Mouse (Mus musculus): ENCODE data around the gene Cpb2. TPM values are rescaled to one million over a fixed set of nuclear protein-coding genes. Genes with fewer than 3 reads are reported as not detected.

Cpb2 gene
- polyA plus RNA-seq (2014; fragmentation: Nextera tagmentation; extraction: Ambion mirVana): 0.17 TPM in 1 of 2 replicates, not detected in the other

- no peak for ATAC-seq (ENCODE audit: low FRiP score)
- Histone ChIP-seq H3K9me3 (ENCODE audit: control insufficient read depth, low read length) (no peaks in the 10 kb centered on the region), H3K4me2 (replicated peaks) (no peak within 1 kb of the TSS), H3K36me3 (replicated peaks; ENCODE audit: control insufficient read depth, insufficient read depth) (no peaks in the 10 kb centered on the region), H3K4me3 (replicated peaks; ENCODE audit: low read length) (no peak within 1 kb of the TSS), H3K27ac (no peak within 1 kb of the TSS), H3K9ac (no peak within 1 kb of the TSS), H3K27me3 (ENCODE audit: control insufficient read depth, insufficient read depth, low read length) (no peaks in the 10 kb centered on the region), H3K4me1 (replicated peaks; ENCODE audit: control insufficient read depth, insufficient read depth, low read length) (no peaks in the 10 kb centered on the region)
- no peak for DNase-seq (ENCODE audit: low spot score)
- 86% methylated on average over 5 of the region's 5 CpGs for WGBS
Measured at GRCm38 (mm10) chr14:75242087-75242486, at the start of gene Cpb2. Cpb2 (plus strand) TSS chr14:75242287.

- H3K4me1 ChIP-seq (replicated peaks; ENCODE audit: control insufficient read depth, insufficient read depth, low read length): no peaks in the 10 kb centered on the region
- no peak overlapping the region for H3K27ac ChIP-seq
- H3K9me3 ChIP-seq (ENCODE audit: control insufficient read depth, low read length): no peaks in the 10 kb centered on the region
- H3K4me2 ChIP-seq (replicated peaks): no peak overlapping the region
- WGBS: 88% methylated on average over 10 of the region's 10 CpGs
- H3K9ac ChIP-seq: no peak overlapping the region
- ATAC-seq (ENCODE audit: low FRiP score) (no peak), DNase-seq (ENCODE audit: low spot score) (no peak)
- H3K27me3 ChIP-seq (ENCODE audit: control insufficient read depth, insufficient read depth, low read length): no peaks in the 10 kb centered on the region
- H3K36me3 ChIP-seq (replicated peaks; ENCODE audit: control insufficient read depth, insufficient read depth): no peaks in the 10 kb centered on the region
- H3K4me3 ChIP-seq (replicated peaks; ENCODE audit: low read length): no peak overlapping the region
Measured at GRCm38 (mm10) chr14:75192427-75192826, 49.7 kb upstream of the Cpb2 start.

DNA sequence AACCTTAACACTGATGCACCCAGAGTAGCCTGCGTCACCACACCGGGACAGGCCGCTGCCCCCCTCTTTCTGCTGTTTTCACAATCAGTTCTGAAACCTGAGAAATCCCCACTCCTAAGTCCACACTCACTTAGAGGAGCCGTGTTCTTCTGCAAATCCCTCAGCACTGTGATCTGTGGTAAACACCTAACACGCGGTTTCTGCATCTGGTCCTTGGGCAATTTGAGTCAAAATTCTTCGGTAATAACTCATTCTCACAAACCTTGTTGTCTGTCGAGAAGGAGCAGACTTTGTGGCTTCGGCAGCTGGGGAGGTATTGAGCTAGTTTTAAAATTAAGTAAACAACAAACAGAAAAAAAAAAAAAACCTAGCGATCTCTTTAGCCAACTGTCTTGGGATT, 49.2 kb upstream of the Cpb2 start:
- DNase-seq (ENCODE audit: low spot score) (no peak), ATAC-seq (ENCODE audit: low FRiP score) (no peak)
- WGBS: 89% methylated on average over 10 of the region's 10 CpGs
- H3K9me3 ChIP-seq (ENCODE audit: control insufficient read depth, low read length): no peaks in the 10 kb centered on the region
- no peak overlapping the region for H3K4me3 ChIP-seq (replicated peaks; ENCODE audit: low read length)
- H3K4me2 ChIP-seq (replicated peaks): no peak overlapping the region
- H3K4me1 ChIP-seq (replicated peaks; ENCODE audit: control insufficient read depth, insufficient read depth, low read length): no peaks in the 10 kb centered on the region
- H3K9ac ChIP-seq: no peak overlapping the region
- no peaks in the 10 kb centered on the region for H3K36me3 ChIP-seq (replicated peaks; ENCODE audit: control insufficient read depth, insufficient read depth)
- no peak overlapping the region for H3K27ac ChIP-seq
- H3K27me3 ChIP-seq (ENCODE audit: control insufficient read depth, insufficient read depth, low read length): no peaks in the 10 kb centered on the region

DNA sequence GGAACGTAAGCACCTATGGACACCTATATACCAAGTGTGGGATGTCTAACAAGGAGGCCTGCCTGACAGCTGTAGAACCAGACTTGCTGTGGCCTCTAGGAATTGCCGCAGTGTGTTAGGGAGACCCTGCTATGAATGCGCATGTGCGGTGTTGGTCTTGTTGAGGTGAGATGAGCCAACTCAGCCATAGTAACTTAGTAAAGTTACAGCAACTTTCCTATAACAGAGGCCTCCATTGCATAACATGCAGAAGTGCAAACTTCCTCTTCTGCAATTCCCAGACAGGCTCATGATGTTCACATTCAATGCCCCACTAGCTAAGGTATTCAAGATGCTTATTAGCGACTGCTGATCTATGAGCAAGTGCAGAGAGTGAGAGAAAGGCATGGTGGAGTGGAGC, 46.6 kb upstream of the Cpb2 start:
- no peaks in the 10 kb centered on the region for H3K36me3 ChIP-seq (replicated peaks; ENCODE audit: control insufficient read depth, insufficient read depth)
- H3K9me3 ChIP-seq (ENCODE audit: control insufficient read depth, low read length): no peaks in the 10 kb centered on the region
- H3K27ac ChIP-seq: no peak overlapping the region
- DNase-seq (ENCODE audit: low spot score) (no peak), ATAC-seq (ENCODE audit: low FRiP score) (no peak)
- H3K4me1 ChIP-seq (replicated peaks; ENCODE audit: control insufficient read depth, insufficient read depth, low read length): no peaks in the 10 kb centered on the region
- H3K27me3 ChIP-seq (ENCODE audit: control insufficient read depth, insufficient read depth, low read length): no peaks in the 10 kb centered on the region
- H3K4me2 ChIP-seq (replicated peaks): no peak overlapping the region
- WGBS: 89% methylated on average over 5 of the region's 5 CpGs
- no peak overlapping the region for H3K9ac ChIP-seq
- H3K4me3 ChIP-seq (replicated peaks; ENCODE audit: low read length): no peak overlapping the region

GRCm38 (mm10) chr14:75197027-75197426, 45.1 kb upstream of the Cpb2 start:
- H3K4me1 ChIP-seq (replicated peaks; ENCODE audit: control insufficient read depth, insufficient read depth, low read length): no peaks in the 10 kb centered on the region
- no peaks in the 10 kb centered on the region for H3K9me3 ChIP-seq (ENCODE audit: control insufficient read depth, low read length)
- WGBS: 39% methylated on average over 5 of the region's 5 CpGs
- no peak overlapping the region for H3K9ac ChIP-seq
- no peaks in the 10 kb centered on the region for H3K36me3 ChIP-seq (replicated peaks; ENCODE audit: control insufficient read depth, insufficient read depth)
- no peak overlapping the region for H3K4me3 ChIP-seq (replicated peaks; ENCODE audit: low read length)
- no peaks in the 10 kb centered on the region for H3K27me3 ChIP-seq (ENCODE audit: control insufficient read depth, insufficient read depth, low read length)
- DNase-seq (ENCODE audit: low spot score) (peak; percentile 96), ATAC-seq (ENCODE audit: low FRiP score) (no peak)
- no peak overlapping the region for H3K27ac ChIP-seq
- no peak overlapping the region for H3K4me2 ChIP-seq (replicated peaks)

GRCm38 (mm10) chr14:75197660-75198059, 44.4 kb upstream of the Cpb2 start:
- no peaks in the 10 kb centered on the region for H3K36me3 ChIP-seq (replicated peaks; ENCODE audit: control insufficient read depth, insufficient read depth)
- no peaks in the 10 kb centered on the region for H3K4me1 ChIP-seq (replicated peaks; ENCODE audit: control insufficient read depth, insufficient read depth, low read length)
- H3K9me3 ChIP-seq (ENCODE audit: control insufficient read depth, low read length): no peaks in the 10 kb centered on the region
- H3K4me3 ChIP-seq (replicated peaks; ENCODE audit: low read length): no peak overlapping the region
- no peak overlapping the region for H3K27ac ChIP-seq
- 71% methylated on average over 7 of the region's 7 CpGs for WGBS
- no peak for ATAC-seq (ENCODE audit: low FRiP score)
- no peak for DNase-seq (ENCODE audit: low spot score)
- H3K9ac ChIP-seq: no peak overlapping the region
- H3K27me3 ChIP-seq (ENCODE audit: control insufficient read depth, insufficient read depth, low read length): no peaks in the 10 kb centered on the region
- no peak overlapping the region for H3K4me2 ChIP-seq (replicated peaks)

DNA sequence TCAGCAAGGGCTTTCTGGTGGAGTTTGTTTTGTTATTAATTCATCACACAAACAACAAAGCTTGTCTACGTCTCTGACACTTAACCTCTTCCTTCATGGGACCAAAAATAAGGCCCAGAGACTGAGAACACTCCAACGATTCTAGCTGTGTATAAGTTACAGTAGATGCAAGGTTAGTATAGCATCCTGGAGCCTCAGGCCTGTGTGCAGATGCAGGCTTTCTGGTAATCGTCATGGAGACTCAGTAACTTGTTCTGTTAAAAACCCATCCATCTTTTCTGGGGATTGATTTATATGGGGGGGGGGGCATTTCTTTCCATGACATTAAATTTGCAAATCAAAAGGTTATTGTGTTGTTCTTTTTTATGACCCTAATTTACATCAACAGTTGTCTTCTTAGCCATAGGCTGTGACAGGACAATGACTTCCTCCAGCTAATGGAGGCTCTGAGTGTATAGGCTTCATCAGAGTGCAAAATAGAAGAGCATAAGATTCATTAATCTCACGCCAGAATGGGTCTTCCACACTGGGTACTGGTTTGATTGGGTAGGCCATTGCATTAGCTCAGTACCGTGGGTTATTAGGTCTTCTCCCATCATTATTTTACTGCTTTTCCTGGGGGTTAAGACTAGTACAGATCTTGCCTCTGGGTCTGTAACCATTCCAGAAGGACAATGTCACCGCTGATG, 36.6 kb upstream of the Cpb2 start:
- no peak for DNase-seq (ENCODE audit: low spot score)
- no peak overlapping the region for H3K27ac ChIP-seq
- H3K4me2 ChIP-seq (replicated peaks): no peak overlapping the region
- ATAC-seq (ENCODE audit: low FRiP score): no peak
- H3K36me3 ChIP-seq (replicated peaks; ENCODE audit: control insufficient read depth, insufficient read depth): no peaks in the 10 kb centered on the region
- no peaks in the 10 kb centered on the region for H3K4me1 ChIP-seq (replicated peaks; ENCODE audit: control insufficient read depth, insufficient read depth, low read length)
- H3K9me3 ChIP-seq (ENCODE audit: control insufficient read depth, low read length): no peaks in the 10 kb centered on the region
- no peaks in the 10 kb centered on the region for H3K27me3 ChIP-seq (ENCODE audit: control insufficient read depth, insufficient read depth, low read length)
- H3K9ac ChIP-seq: no peak overlapping the region
- no peak overlapping the region for H3K4me3 ChIP-seq (replicated peaks; ENCODE audit: low read length)
- WGBS: 55% methylated on average over 6 of the region's 6 CpGs

DNA sequence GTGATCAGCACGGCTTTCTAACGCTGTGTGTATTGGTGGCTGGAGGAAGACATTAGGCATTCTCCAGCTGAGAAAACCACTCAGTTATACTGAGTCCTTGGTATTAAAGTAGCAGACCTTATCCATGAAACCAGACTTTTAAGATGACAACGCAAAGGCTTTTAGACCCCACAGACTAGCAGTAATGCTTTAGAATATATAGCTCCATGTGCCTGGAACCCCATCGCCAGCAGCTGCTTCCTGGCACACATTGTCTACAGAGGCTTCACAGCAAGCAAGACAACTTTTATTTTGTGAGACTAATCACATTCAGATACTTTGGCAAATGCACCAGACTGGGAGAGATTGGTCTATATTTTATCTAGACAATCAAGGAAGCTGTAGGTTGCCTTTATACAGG, 35.8 kb upstream of the Cpb2 start:
- Histone ChIP-seq H3K4me3 (replicated peaks; ENCODE audit: low read length) (no peak overlapping the region), H3K9ac (no peak overlapping the region), H3K4me2 (replicated peaks) (no peak overlapping the region), H3K27ac (no peak overlapping the region), H3K27me3 (ENCODE audit: control insufficient read depth, insufficient read depth, low read length) (no peaks in the 10 kb centered on the region), H3K9me3 (ENCODE audit: control insufficient read depth, low read length) (no peaks in the 10 kb centered on the region), H3K4me1 (replicated peaks; ENCODE audit: control insufficient read depth, insufficient read depth, low read length) (no peaks in the 10 kb centered on the region), H3K36me3 (replicated peaks; ENCODE audit: control insufficient read depth, insufficient read depth) (no peaks in the 10 kb centered on the region)
- no peak for DNase-seq (ENCODE audit: low spot score)
- WGBS: 82% methylated on average over 4 of the region's 4 CpGs
- no peak for ATAC-seq (ENCODE audit: low FRiP score)

DNA sequence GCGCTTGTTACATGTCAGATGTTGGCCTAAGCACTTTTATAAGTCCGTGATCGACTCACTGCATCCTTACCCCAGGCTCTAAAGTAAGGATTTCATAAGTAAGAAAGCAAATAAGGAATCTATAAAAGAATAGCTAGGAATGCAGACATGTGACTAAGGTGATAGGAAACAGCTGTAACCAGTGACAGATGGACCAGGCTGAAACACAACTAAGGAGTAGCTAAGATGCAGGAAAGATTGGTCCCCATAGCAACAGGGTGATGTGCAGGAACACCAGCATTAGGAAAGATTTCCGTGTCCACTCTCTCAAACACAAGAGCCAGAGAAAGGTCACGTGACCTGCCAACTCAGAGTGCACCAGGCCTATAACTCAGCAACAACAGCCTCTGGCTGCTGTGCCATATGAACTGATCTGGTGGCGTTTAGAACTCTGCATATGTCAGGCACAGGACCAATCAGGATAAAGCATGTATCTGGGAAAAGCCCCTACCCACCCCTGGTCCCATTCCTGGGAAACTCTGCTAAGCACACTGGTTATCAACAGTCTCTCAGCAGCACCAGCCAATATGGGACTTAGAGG, 33.4 kb upstream of the Cpb2 start:
- Histone ChIP-seq H3K27ac (no peak overlapping the region), H3K9me3 (ENCODE audit: control insufficient read depth, low read length) (no peaks in the 10 kb centered on the region), H3K9ac (no peak overlapping the region), H3K4me1 (replicated peaks; ENCODE audit: control insufficient read depth, insufficient read depth, low read length) (peaks cover 10% of the 10 kb centered on the region; the same call in 1 of the 2 replicates), H3K36me3 (replicated peaks; ENCODE audit: control insufficient read depth, insufficient read depth) (no peaks in the 10 kb centered on the region), H3K4me3 (replicated peaks; ENCODE audit: low read length) (no peak overlapping the region), H3K27me3 (ENCODE audit: control insufficient read depth, insufficient read depth, low read length) (no peaks in the 10 kb centered on the region), H3K4me2 (replicated peaks) (no peak overlapping the region)
- ATAC-seq (ENCODE audit: low FRiP score) (no peak), DNase-seq (ENCODE audit: low spot score) (no peak)
- WGBS: 72% methylated on average over 6 of the region's 6 CpGs
